Mouse (Mus musculus) brain, embryonic 14.5 days (tissue): ENCODE results near the gene Hist1h3c. TPM values are rescaled to one million over a fixed set of nuclear protein-coding genes. Genes with fewer than 3 reads are reported as not detected.
A peak's percentile ranks its signal among the peaks of the same experiment; 100 is the strongest.
"Not testable (repeated sequence)": the region's sequence is repeated elsewhere in the genome, so short reads cannot be mapped to it uniquely, and the experiment has no call there.

Experiments
- DNase-seq: peaks from one replicate; pipeline ENCODE4 v3.0.0-alpha.2; 2011; ENCODE audit warnings: low read depth
- CTCF ChIP-seq: fragments of 200-500 bp; IDR thresholded peaks from 2 replicates; pipeline ENCODE4 v1.5.1; 2012; ENCODE audit warnings: inconsistent platforms, mild to moderate bottlenecking, moderate library complexity, borderline replicate concordance; ENCODE audit not compliant: insufficient read depth, insufficient read length; ENCODE audit errors: extremely low read depth
- POLR2A ChIP-seq: fragments of 200-500 bp; IDR thresholded peaks from 2 replicates; pipeline ENCODE4 v1.6.1; 2012; ENCODE audit warnings: mild to moderate bottlenecking, inconsistent platforms, borderline replicate concordance; ENCODE audit not compliant: poor library complexity, insufficient read depth, insufficient read length, severe bottlenecking; ENCODE audit errors: extremely low read depth
- polyA plus RNA-seq: library from polyadenylated mRNA; depleted of rRNA; stranded (reverse); fragments of >200 nt; gene quantifications from 2 replicates; pipeline ENCODE4 v1.2.3, GENCODE M21; 2012

The Hist1h3c gene
- polyA plus RNA-seq, 1 experiment = 30.4 TPM

DNA sequence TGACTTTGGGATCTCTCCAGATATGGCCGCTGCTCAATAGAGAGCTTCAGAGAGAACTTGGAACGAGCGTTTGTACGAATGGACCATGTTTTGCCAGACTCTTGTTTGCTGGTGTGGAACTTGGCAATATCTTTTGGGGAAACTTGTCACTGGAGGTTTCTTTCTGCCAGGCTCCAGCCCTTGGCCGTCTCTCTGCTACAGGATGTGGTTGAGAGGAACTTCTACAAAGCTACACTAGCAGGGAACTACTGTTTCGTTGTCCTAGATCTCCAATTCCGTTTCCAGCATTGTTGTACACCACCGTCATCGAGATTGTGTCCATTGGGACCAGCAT lies 16.2 kb downstream of the Hist1h3c start:
- DNase-seq = no peak
- no peak for TF ChIP-seq CTCF
- no peak for TF ChIP-seq POLR2A

DNA sequence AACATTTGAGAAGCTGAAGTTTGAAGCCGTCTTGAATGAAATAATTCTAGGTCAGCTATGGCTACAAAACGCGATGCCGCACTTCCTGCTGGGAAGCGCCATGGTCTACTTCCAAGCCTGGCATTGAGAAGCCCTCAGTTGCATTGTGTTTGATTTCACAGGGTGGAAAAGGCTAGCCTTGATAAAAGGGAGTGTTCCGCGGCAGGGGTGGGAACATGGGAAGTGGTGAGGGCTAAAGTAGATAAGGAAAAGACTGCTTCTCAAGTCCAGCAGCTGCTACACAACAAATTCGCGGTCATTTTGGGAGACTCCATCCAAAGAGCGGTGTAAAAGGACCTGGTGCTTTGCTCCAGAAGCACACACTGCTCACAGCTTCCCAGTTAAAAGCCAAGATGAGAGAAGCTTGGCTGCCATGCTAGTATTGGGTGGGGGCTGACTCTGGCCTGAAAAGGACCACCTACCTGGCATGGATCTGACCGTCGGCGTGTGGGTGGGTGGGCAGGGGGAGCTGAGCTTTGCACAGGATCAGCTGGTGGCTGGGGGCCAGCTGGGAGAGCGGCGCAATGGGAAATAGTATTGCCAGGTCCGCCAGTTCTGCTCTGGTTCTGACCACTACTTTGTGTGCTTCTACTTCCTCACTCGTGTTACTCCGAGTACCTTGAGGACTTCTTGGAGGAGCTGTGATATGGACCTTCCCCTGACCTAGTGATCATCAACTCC lies 16.8 kb downstream of the Hist1h3c start:
- TF ChIP-seq POLR2A (no peak), CTCF (no peak)
- no peak for DNase-seq

DNA sequence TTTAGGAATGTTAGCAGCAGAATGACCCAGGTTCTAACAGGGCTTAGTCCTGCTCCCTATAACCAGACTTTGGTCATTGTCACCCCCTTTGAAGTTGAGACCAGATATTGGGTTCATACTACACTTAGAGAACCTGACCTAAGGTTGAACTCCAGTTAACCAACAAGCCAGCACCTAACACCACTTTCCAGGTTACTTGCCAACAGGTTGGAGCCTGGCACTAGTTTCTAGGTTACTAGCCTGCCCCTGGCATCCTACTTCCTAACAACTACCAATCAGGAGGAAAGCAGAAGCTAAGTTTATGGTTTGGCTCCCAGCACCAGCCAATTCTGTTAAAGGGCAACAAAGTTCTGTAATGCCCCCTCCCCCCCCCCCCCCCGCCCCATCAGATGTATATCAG lies 20.2 kb downstream of the Hist1h3c start:
- TF ChIP-seq POLR2A = no peak
- no peak for TF ChIP-seq CTCF
- no peak for DNase-seq

DNA sequence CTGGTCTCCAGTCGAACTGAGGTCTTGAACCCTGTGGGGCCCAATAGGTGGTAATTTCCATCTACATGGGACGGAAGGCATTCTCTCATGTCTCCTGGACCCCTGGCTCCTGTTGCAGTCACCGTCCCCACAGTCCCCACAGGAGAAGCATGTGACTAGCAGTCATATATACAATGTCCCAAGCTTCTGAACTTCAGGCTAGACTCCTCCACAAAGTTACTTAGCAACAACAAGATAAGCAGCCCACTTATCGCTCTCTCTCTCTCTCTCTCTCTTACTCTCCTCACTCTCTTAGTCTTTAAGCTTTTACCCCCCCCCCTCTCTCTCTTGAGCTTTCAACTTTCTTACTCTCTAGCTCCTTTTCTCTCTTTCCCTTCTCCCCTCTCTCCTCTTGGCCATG lies 21.2 kb downstream of the Hist1h3c start:
- DNase-seq = no peak
- no peak for TF ChIP-seq CTCF

DNA sequence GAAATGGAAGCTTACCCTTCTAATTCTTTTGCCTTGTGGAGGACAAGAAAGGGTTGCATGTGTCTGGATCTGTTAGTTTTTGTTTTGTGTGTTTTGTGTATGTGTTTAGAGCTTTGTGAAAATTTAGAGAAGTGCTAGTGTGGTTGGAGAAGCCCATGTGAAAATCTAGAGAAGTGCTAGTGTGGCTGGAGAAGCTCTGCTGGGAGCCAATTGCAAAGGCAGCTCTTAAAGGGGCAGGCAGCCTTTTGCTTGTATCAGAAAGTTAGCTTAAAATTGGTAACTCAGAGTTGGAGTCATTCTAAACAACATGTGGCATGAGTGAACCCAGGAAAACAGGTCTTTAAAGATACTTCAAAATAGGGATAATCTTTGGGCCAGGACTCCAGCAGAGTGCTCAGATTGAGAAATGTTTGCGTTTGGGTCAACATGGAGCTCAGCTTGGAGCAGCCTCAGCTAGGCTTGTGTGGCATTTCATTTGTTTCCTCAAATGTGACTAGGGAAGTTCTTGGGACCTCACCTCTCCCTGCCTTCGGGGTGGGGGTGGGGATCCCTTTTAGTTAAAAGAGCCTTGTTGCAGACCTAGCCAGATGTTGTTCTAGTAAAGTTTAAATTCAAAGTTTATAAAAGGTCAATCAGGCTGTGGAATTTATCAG lies 27.7 kb downstream of the Hist1h3c start:
- DNase-seq = not testable (repeated sequence)

DNA sequence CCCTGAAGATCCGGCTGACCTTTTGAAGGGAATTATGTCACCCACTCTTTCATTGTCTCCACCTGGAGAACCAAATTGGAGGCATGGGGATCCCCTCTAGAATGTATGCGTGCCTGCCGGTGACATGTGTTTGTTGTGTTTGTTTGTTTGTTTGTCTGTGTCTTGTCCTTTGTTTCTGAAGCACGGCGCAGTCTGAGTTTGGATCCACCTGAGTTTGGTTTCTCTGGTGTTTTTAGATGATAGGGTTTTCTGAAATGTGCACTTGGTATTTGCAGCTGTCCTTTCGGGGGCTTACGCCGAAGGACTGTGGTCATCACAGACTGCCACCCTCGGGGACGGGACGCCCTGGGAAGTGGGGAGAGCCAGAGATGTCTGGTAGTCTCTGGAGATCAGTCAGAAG lies 28.2 kb downstream of the Hist1h3c start:
- no peak for DNase-seq
- TF ChIP-seq CTCF = no peak
- TF ChIP-seq POLR2A = no peak

DNA sequence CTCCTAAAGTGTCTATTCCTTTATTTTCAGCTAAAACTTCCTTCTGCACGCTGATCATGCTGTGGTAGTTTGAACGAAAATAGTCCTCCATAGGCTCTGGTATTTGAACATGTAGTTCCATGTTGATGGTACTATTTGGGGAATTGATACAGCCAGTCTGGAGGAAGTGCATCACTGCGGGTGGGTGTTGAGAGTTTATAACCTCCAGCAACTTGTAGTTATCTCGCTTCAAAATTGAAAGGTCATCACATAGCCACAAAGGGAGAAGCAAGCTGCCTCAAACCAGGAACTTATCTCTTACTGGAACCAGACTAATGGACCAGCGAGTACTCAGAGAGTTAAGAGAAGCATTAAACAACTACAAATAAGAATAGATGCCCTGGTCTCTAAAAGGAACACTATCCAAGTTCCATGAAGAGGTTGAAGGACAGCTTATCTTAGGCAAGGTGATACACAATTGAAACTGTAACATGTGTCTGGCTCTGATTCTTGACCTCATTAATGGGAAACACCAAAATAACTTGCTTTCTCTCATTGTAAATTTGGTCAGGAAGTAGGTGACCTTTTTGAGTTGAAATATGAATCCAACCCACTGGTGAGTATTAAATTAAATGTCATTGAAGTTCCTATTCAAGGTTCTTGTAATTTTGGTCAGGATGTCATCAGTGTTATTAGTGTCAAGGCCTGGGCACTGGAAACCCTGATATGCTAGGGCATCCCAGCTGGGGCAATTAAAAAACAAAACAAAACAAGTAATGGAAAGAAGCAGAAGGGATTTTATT lies 28.9 kb downstream of the Hist1h3c start:
- no peak for TF ChIP-seq CTCF
- no peak for TF ChIP-seq POLR2A

DNA sequence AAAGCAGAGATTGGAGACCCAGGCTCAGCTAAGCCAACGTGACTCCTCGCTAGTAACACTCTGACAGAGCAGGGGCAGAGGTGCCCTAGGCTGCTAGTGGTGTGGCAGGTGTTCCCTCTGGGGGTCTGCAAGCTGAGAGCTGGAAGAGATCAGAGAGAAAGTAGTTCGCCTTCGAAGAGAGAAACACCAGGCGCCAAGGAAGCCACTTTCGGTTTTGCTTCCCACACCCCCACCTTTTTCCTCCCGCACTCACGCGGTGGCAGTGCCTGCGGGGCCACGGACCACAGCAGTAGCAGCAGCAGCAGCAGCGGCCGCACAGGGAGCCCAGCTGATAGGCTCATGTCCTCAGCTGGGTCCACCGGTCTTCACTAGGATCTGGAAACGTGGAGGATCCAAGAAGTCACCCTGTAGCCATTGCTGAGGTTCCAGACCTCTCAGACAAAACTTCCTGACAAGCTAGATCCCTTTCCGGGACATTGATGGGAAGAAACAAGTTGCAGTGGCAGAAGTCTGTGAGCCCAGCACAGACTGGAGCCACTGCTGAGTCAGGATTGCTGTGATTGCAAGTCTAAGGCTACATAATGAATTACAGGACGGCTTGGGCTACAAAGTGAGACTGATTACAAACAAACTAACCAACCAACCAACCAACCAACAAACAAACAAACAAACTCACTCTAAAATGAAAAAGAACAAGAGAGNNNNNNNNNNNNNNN lies 34.9 kb downstream of the Hist1h3c start, which contains the start of gene Hfe:
Gene Hfe (minus strand): TSS at position 481 of the 716 bp plus-strand sequence.
- peak; percentile 51 for DNase-seq
- TF ChIP-seq CTCF (no peak), POLR2A (no peak)

More for the DNA sequence above, 28.9 kb downstream of the Hist1h3c start:
- no peak for DNase-seq

DNA sequence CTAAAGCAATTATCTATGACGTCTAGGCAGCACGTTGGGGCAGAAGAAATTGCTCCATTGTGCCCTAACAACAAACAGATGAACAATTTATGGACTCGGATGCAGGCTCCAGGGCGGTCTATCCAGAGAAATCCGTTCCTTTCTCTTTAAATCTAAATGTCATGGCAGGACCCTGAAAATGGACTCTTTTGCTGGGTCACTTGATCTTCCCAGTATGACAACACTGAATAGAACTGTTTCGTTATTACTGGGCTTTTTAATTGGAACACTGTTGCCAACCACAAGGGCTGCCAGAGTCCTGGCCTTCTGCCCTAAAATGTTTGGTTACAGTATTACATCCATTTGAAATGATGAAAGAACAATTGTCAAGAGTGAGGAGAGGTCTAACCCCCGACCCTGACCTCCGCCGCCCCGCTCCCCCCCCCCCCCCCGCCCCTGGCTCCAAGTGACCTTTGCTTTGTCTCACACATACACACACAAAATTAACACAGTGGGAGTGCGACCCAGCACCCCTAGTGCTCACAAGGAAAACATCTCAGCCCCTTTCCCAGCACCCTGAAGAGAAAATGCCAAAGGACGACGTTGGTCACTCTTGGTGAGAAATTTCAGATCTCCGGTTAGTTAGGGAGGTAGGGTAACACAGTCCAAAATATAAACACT lies 35.6 kb downstream of the Hist1h3c start:
- TF ChIP-seq POLR2A (no peak), CTCF (no peak)
- peak; percentile 35 for DNase-seq

DNA sequence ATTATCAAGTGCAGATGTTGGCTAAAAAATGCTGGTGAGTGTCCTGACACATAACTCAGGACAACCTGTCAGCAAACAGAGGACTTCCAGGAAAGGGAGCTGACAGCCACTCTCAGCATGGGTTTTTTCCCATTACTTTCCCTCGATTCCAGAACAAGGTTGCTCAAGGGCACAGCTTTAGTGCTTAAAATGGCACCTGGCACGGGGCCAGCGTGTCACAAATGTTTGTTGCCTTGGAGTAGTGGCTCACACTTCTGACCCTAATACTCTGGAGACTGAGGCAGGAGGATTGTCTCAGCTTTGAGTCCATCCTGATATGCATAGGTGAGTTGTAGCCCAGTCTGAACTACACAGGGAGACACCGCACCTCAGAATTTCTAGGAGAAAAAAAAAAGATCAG lies 36.7 kb downstream of the Hist1h3c start:
- TF ChIP-seq CTCF = no peak
- TF ChIP-seq POLR2A = no peak
- DNase-seq = no peak

DNA sequence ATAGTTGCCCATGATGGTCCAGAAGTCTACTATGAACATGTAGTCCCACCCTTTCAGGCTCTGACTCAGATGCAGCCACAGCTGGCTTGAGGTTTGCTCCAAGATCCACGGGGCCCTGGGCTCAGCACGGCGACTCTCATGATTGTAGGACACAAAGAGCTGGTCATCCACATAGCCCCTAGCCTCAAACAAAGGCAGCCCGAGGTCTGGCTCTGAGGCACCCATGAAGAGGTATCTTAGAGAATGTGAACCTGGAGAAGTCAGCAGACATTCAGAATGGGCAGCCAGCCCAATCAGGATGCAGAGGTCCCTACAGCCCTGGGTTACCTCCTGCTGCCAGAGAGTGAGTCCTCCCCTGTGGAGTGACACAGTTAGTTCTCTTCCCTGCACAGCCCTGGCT lies 37.4 kb downstream of the Hist1h3c start:
- no peak for DNase-seq
- no peak for TF ChIP-seq CTCF
- no peak for TF ChIP-seq POLR2A
